Mouse (Mus musculus): ENCODE measurements around the gene Olfr974. TPM values are rescaled to one million over a fixed set of nuclear protein-coding genes. Genes with fewer than 3 reads are reported as not detected.
"Not testable (repeated sequence)": the region's sequence is repeated elsewhere in the genome, so short reads cannot be mapped to it uniquely, and the experiment has no call there.

The Olfr974 gene
- polyA plus RNA-seq (2016; fragmentation: Nextera tagmentation; extraction: Ambion mirVana), result not detected in 2 replicates

DNA sequence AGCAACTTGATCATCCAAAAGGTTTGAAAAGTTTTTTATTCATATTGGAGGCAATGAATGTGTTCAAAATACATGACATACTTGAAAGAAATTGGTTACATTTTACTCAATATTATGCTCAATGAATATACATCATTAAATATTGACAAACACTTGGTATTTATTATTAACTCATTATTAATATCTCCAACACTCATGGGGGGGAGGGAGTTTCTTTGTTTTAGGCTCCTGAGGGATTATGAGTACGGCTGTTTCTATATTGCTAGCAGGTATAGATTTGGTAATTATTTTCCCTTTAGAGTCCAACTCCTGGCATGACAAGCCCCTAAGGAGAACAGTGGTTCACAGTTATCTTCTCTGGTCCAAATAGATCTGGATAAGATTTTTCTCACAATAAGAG lies at the start of gene Olfr974:
Gene Olfr974, plus strand, starts transcription at position 301 of the 400 bp plus-strand sequence.
- no peaks in the 10 kb centered on the region for H3K9me3 ChIP-seq
- no peaks in the 10 kb centered on the region for H3K36me3 ChIP-seq
- no peaks in the 10 kb centered on the region for H3K27me3 ChIP-seq (ENCODE audit: insufficient read depth, poor library complexity, severe bottlenecking)
- no peak within 1 kb of the TSS for H3K4me3 ChIP-seq
- no peak within 1 kb of the TSS for H3K27ac ChIP-seq
- H3K4me1 ChIP-seq, result no peaks in the 10 kb centered on the region
- no peak for DNase-seq (ENCODE audit: low spot score)
- whole genome bisulfite sequencing, result 82% methylated on average over 1 of the region's 1 CpGs

DNA sequence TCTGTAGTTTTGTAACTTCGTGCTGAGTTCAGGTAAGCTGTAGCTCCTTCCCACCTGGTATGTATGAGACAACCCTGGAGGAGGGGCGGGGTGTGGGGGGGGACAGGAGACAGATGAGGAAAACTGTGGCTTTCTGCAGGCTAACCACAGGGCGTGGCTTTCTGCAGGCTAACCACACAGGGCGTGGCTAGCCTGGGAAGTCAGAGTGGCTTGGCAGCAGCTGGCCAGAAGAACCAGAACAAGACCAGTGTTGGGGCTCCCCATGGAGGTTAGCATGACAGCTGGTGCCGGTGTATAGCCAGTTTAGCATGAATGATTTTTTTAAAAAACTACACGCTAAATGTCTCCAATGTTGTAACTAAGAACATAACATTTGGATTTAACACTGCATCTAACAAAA lies 32.2 kb upstream of the Olfr974 start:
- Histone ChIP-seq H3K4me1 (no peaks in the 10 kb centered on the region), H3K27ac (no peak overlapping the region), H3K36me3 (no peaks in the 10 kb centered on the region), H3K9me3 (no peaks in the 10 kb centered on the region), H3K27me3 (ENCODE audit: insufficient read depth, poor library complexity, severe bottlenecking) (no peaks in the 10 kb centered on the region), H3K4me3 (no peak overlapping the region)
- DNase-seq (ENCODE audit: low spot score), result no peak
- 62% methylated on average over 6 of the region's 6 CpGs for WGBS

DNA sequence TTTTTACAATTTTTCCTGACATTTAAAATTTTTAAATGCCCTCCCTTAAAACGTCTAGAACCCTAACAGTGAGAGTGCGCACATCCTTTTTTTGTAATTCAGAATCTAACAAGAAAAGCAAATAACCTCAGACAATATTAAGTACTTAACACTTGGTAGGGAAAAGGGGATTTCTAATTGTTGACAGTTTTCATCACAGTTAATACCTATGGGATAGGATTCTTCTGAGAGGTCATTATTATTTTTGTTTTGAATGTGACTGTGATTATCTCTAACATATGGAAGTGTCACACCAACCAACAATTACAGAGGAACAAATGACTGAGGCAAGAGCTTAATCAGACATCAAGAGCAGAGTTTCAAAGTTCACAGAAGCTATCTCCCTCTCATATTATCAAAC lies 30.3 kb upstream of the Olfr974 start, which contains the start of gene Olfr229:
Gene Olfr229, plus strand, starts transcription at position 301 of the 400 bp plus-strand sequence.
- no peaks in the 10 kb centered on the region for H3K4me1 ChIP-seq
- no peak within 1 kb of the TSS for H3K27ac ChIP-seq
- no peaks in the 10 kb centered on the region for H3K9me3 ChIP-seq
- 68% methylated on average over 2 of the region's 2 CpGs for WGBS
- H3K27me3 ChIP-seq (ENCODE audit: insufficient read depth, poor library complexity, severe bottlenecking), result no peaks in the 10 kb centered on the region
- no peaks in the 10 kb centered on the region for H3K36me3 ChIP-seq
- no peak within 1 kb of the TSS for H3K4me3 ChIP-seq
- DNase-seq (ENCODE audit: low spot score), result no peak

GRCm38 (mm10) chr9:39909939-39910338 lies 27.4 kb upstream of the Olfr974 start:
- no peak for DNase-seq (ENCODE audit: low spot score)
- 85% methylated on average over 3 of the region's 3 CpGs for WGBS
- no peaks in the 10 kb centered on the region for H3K36me3 ChIP-seq
- no peak overlapping the region for H3K27ac ChIP-seq
- H3K4me3 ChIP-seq, result no peak overlapping the region
- H3K4me1 ChIP-seq, result no peaks in the 10 kb centered on the region
- no peaks in the 10 kb centered on the region for H3K27me3 ChIP-seq (ENCODE audit: insufficient read depth, poor library complexity, severe bottlenecking)
- no peaks in the 10 kb centered on the region for H3K9me3 ChIP-seq

- not testable (repeated sequence) for DNase-seq (ENCODE audit: low spot score); H3K27me3 ChIP-seq (ENCODE audit: insufficient read depth, poor library complexity, severe bottlenecking); H3K36me3 ChIP-seq; H3K9me3 ChIP-seq; H3K4me3 ChIP-seq; H3K4me1 ChIP-seq; H3K27ac ChIP-seq
- no CpG with 5 or more reads among the region's 4 CpGs for WGBS
Measured at GRCm38 (mm10) chr9:39927975-39928836, 9.1 kb upstream of the Olfr974 start.

GRCm38 (mm10) chr9:39928837-39929236 lies 8.5 kb upstream of the Olfr974 start:
- not testable (repeated sequence) for H3K4me3 ChIP-seq; H3K9me3 ChIP-seq; H3K36me3 ChIP-seq; H3K27ac ChIP-seq; H3K27me3 ChIP-seq (ENCODE audit: insufficient read depth, poor library complexity, severe bottlenecking); DNase-seq (ENCODE audit: low spot score); H3K4me1 ChIP-seq
- 67% methylated on average over 1 of the region's 1 CpGs for WGBS

DNA sequence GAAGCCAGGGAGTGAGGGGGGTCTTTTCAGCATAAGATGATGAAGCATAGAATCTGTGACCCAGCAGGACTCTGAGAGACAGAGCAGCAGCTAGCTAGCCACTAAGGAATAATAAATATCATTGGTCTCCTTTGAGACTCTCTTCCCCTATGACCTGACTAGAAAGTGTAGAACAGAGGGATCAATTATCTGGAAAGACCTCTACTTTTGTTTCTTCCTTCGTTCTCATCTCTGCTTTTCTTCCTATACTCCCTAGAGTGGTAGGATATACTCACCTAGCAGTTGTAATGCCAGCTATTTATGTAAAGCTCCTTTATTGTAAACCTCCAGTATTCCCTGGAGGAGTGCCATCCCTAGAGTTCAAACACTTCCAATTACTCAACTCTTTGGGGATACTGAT lies 14.6 kb downstream of the Olfr974 start, which contains the start of gene Olfr975:
Gene Olfr975, minus strand, starts transcription at position 101 of the 400 bp plus-strand sequence.
- no peaks in the 10 kb centered on the region for H3K36me3 ChIP-seq
- no peaks in the 10 kb centered on the region for H3K27me3 ChIP-seq (ENCODE audit: insufficient read depth, poor library complexity, severe bottlenecking)
- no peak within 1 kb of the TSS for H3K27ac ChIP-seq
- DNase-seq (ENCODE audit: low spot score), result no peak
- no peaks in the 10 kb centered on the region for H3K4me1 ChIP-seq
- WGBS, result 58% methylated on average over 1 of the region's 1 CpGs
- no peaks in the 10 kb centered on the region for H3K9me3 ChIP-seq
- no peak within 1 kb of the TSS for H3K4me3 ChIP-seq

- WGBS, result 84% methylated on average over 8 of the region's 9 CpGs
- H3K9me3 ChIP-seq; H3K27me3 ChIP-seq (ENCODE audit: insufficient read depth, poor library complexity, severe bottlenecking); DNase-seq (ENCODE audit: low spot score); H3K4me3 ChIP-seq; H3K4me1 ChIP-seq; H3K27ac ChIP-seq; H3K36me3 ChIP-seq: not testable (repeated sequence)
Measured at GRCm38 (mm10) chr9:39961033-39961432, 23.7 kb downstream of the Olfr974 start, which contains the start of gene Olfr976. Gene Olfr976, minus strand, starts transcription at chr9:39961133.

DNA sequence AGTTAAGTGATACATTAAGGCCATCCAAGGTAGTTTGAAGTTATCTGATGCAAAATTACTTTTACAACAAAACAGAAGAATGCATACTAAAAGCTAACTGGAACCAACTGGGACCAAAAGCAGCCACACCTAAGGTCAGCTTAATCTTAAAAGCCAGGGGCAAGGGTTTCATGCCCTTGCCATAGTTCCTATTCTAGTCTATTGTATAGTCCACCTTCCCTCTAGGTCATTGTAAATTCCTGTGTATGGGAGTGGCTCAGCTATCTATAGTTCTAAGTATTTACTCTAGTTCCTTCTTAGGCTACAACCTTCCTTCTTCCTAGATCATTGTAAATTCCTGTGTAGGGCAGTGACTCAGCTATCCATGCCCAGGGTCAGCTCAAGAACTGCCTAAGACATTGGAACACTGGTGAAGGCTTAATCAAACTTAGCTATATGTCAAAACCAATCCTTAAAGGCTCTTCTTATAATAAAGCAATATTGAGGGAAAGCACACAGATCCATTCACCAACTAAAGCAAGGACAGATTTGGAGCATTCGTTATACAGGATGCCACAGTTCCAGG lies 39.4 kb downstream of the Olfr974 start:
- H3K27me3 ChIP-seq (ENCODE audit: insufficient read depth, poor library complexity, severe bottlenecking); H3K9me3 ChIP-seq; DNase-seq (ENCODE audit: low spot score); H3K4me1 ChIP-seq; H3K4me3 ChIP-seq; H3K36me3 ChIP-seq; H3K27ac ChIP-seq: not testable (repeated sequence)
- WGBS, result 77% methylated on average over 1 of the region's 1 CpGs

DNA sequence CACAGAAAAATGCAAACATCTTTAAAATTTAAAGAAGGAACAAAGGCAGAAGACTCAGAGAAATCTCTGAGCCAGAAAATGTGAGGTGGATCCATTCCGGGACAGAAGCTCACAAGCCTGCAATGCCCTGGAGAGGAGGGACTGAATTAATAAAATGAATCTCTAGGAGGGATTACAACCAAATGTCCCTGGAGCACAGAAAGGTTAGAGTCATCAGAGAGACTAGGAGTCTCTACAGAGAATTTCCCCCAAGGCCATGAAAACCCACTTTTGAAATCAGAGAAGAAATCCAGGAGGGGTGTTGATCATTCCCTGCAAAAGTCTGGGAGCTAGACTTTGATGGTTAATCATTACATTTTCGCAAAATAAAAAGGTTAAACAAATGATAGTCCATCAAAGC lies 54.5 kb downstream of the Olfr974 start, which contains the start of gene Olfr978:
Gene Olfr978, plus strand, starts transcription at position 301 of the 400 bp plus-strand sequence.
- Histone ChIP-seq H3K27me3 (ENCODE audit: insufficient read depth, poor library complexity, severe bottlenecking) (no peaks in the 10 kb centered on the region), H3K9me3 (no peaks in the 10 kb centered on the region), H3K36me3 (no peaks in the 10 kb centered on the region), H3K27ac (no peak within 1 kb of the TSS), H3K4me3 (no peak within 1 kb of the TSS), H3K4me1 (no peaks in the 10 kb centered on the region)
- 79% methylated on average over 2 of the region's 2 CpGs for WGBS
- no peak for DNase-seq (ENCODE audit: low spot score)

Other genes with a start within 250 kb of the Olfr974 start
- gene Olfr149, start 230.4 kb upstream of the Olfr974 start, polyA plus RNA-seq (2016; fragmentation: Nextera tagmentation; extraction: Ambion mirVana), result not detected in 2 replicates
- gene Olfr965, start 226.1 kb upstream of the Olfr974 start, polyA plus RNA-seq (2016; fragmentation: Nextera tagmentation; extraction: Ambion mirVana), result not detected in 2 replicates
- not detected in 2 replicates for gene Olfr150, start 206.5 kb upstream of the Olfr974 start, polyA plus RNA-seq (2016; fragmentation: Nextera tagmentation; extraction: Ambion mirVana)
- gene Olfr967, start 191.3 kb upstream of the Olfr974 start, polyA plus RNA-seq (2016; fragmentation: Nextera tagmentation; extraction: Ambion mirVana), result not detected in 2 replicates
- gene Olfr968, start 154.2 kb upstream of the Olfr974 start, polyA plus RNA-seq (2016; fragmentation: Nextera tagmentation; extraction: Ambion mirVana), result not detected in 2 replicates
- not detected in 2 replicates for gene Olfr969, start 146.6 kb upstream of the Olfr974 start, polyA plus RNA-seq (2016; fragmentation: Nextera tagmentation; extraction: Ambion mirVana)
- not detected in 2 replicates for gene Olfr970, start 128.6 kb upstream of the Olfr974 start, polyA plus RNA-seq (2016; fragmentation: Nextera tagmentation; extraction: Ambion mirVana)
- gene Olfr971, start 100.6 kb upstream of the Olfr974 start, polyA plus RNA-seq (2016; fragmentation: Nextera tagmentation; extraction: Ambion mirVana), result not detected in 2 replicates
- not detected in 2 replicates for gene Olfr972, start 71.1 kb upstream of the Olfr974 start, polyA plus RNA-seq (2016; fragmentation: Nextera tagmentation; extraction: Ambion mirVana)
- not detected in 2 replicates for gene Olfr229, start 30.2 kb upstream of the Olfr974 start, polyA plus RNA-seq (2016; fragmentation: Nextera tagmentation; extraction: Ambion mirVana)
- not detected in 2 replicates for gene Olfr975, start 14.5 kb downstream of the Olfr974 start, polyA plus RNA-seq (2016; fragmentation: Nextera tagmentation; extraction: Ambion mirVana)
- gene Olfr976, start 23.6 kb downstream of the Olfr974 start, polyA plus RNA-seq (2016; fragmentation: Nextera tagmentation; extraction: Ambion mirVana), result not detected in 2 replicates
- not detected in 2 replicates for gene Olfr978, start 54.6 kb downstream of the Olfr974 start, polyA plus RNA-seq (2016; fragmentation: Nextera tagmentation; extraction: Ambion mirVana)
- not detected in 2 replicates for gene Olfr979, start 66.0 kb downstream of the Olfr974 start, polyA plus RNA-seq (2016; fragmentation: Nextera tagmentation; extraction: Ambion mirVana)
- gene Olfr980, start 72.1 kb downstream of the Olfr974 start, polyA plus RNA-seq (2016; fragmentation: Nextera tagmentation; extraction: Ambion mirVana), result not detected in 2 replicates
- gene Olfr981, start 84.0 kb downstream of the Olfr974 start, polyA plus RNA-seq (2016; fragmentation: Nextera tagmentation; extraction: Ambion mirVana), result not detected in 2 replicates
- not detected in 2 replicates for gene Olfr982, start 136.3 kb downstream of the Olfr974 start, polyA plus RNA-seq (2016; fragmentation: Nextera tagmentation; extraction: Ambion mirVana)
- gene Olfr983, start 156.1 kb downstream of the Olfr974 start, polyA plus RNA-seq (2016; fragmentation: Nextera tagmentation; extraction: Ambion mirVana), result not detected in 2 replicates
- not detected in 2 replicates for gene Olfr984, start 176.7 kb downstream of the Olfr974 start, polyA plus RNA-seq (2016; fragmentation: Nextera tagmentation; extraction: Ambion mirVana)
- gene Olfr985, start 192.7 kb downstream of the Olfr974 start, polyA plus RNA-seq (2016; fragmentation: Nextera tagmentation; extraction: Ambion mirVana), result not detected in 2 replicates
- not detected in 2 replicates for gene Tmem225, start 210.6 kb downstream of the Olfr974 start, polyA plus RNA-seq (2016; fragmentation: Nextera tagmentation; extraction: Ambion mirVana)
- not detected in 2 replicates for gene Olfr986, start 243.4 kb downstream of the Olfr974 start, polyA plus RNA-seq (2016; fragmentation: Nextera tagmentation; extraction: Ambion mirVana)